ENCODE assay signal across 11 mouse cellular contexts in the genomic region with DNA sequence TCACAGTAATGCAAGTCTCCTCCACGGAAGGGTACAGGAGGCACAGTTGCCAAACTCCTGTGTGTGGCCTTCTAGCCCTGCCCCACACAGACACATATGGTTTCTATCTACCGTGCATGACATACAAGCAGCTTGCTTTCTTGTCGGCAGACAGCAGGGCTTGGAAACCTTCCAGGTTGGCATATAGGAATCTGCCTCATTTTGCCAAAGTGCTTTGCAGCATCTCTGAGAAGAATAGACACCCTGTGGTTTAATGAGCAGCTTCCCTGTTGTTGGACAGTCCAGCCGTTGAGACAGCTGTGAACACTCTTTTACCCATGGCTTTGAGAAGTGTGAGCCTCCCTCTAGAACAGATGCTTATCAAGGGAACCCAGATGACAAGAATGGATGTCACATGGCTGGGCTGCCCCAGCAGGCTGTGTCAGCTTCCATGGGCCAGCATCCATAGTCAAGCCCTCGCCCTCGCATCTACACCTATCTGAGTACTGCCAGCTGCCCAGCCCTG. TPM values are rescaled to one million over a fixed set of nuclear protein-coding genes. Genes with fewer than 3 reads are reported as not detected.
DNase-seq lines count a peak whose midpoint lies in the region; ATAC-seq lines count a peak whose summit lies in the region.
"Had no signal": no experiment of that assay in that cellular context is flagged by ENCODE, and none has a peak within 500 bp of the region (broad histone marks: within the 10 kb centered on the region; RNA-seq: fewer than 3 reads in every experiment).

No protein-coding gene starts in this region.

- DNase-seq in frontal cortex, postnatal 36 days (ENCODE audit: low spot score in 2 of 2): peak; percentile 28 to 44
- no peak for DNase-seq in frontal cortex, postnatal 10 days (ENCODE audit: low spot score in 2 of 2)
- peak; percentile 87 for DNase-seq in retina, postnatal 1 day
- no peak for DNase-seq in retina, embryonic 14.5 days (ENCODE audit: low spot score)
- no peak for DNase-seq in testis, postnatal 14 days (ENCODE audit: low spot score)
- DNase-seq in cerebellum, postnatal 36 days: no peak
- DNase-seq in kidney, adult 8-10 months: no peak

- H3K4me1 ChIP-seq in hindbrain, embryonic 15.5 days (replicated peaks): peaks cover 52% of the 10 kb centered on the region
- H3K4me1 ChIP-seq: liver, embryonic 15.5 days had no signal

- no peaks in the 10 kb centered on the region for H3K27me3 ChIP-seq in hindbrain, embryonic 15.5 days
- H3K27me3 ChIP-seq: liver, embryonic 15.5 days had no signal

- H3K4me2 ChIP-seq in hindbrain, embryonic 15.5 days: no peak overlapping the region
- H3K4me2 ChIP-seq: liver, embryonic 15.5 days had no signal

- no peak overlapping the region for H3K4me3 ChIP-seq in hindbrain, embryonic 15.5 days
- H3K4me3 ChIP-seq: liver, embryonic 15.5 days; myocyte had no signal

- WGBS in hindbrain, embryonic 15.5 days: 34% methylated on average over 6 of the region's 6 CpGs

- no peaks in the 10 kb centered on the region for H3K36me3 ChIP-seq in hindbrain, embryonic 15.5 days
- H3K36me3 ChIP-seq: liver, embryonic 15.5 days had no signal

- ATAC-seq in hindbrain, embryonic 15.5 days (ENCODE audit: low FRiP score, low read depth): peak; percentile 42
- ATAC-seq: CD4-positive, CD25-positive, alpha-beta regulatory T cell, adult 4 months had no signal

- peak overlapping the region; percentile 22; the same call in 1 of the 2 replicates for H3K27ac ChIP-seq in hindbrain, embryonic 15.5 days (replicated peaks)
- H3K27ac ChIP-seq: liver, embryonic 15.5 days had no signal

- no peaks in the 10 kb centered on the region for H3K9me3 ChIP-seq in hindbrain, embryonic 15.5 days
- H3K9me3 ChIP-seq: liver, embryonic 15.5 days had no signal

- no peak overlapping the region for H3K9ac ChIP-seq in hindbrain, embryonic 15.5 days
- H3K9ac ChIP-seq: liver, embryonic 15.5 days had no signal

RNA-seq across cellular contexts. Expression of a gene that starts 36.0 kb away (rescaled TPM):
- polyA plus RNA-seq in hindbrain, embryonic 15.5 days (2015; fragmentation: Nextera tagmentation; extraction: Ambion mirVana): 2.2 and 2.4 TPM in 2 replicates

Comparison
In these comparisons a context has a peak if more than half of its experiments do, and no peak if none do; other contexts are left out.
1. DNase-seq: peak in frontal cortex, postnatal 36 days (2 of 2) and retina, postnatal 1 day (single experiment); none in frontal cortex, postnatal 10 days (0 of 2), retina, embryonic 14.5 days (single experiment), testis, postnatal 14 days (single experiment), cerebellum, postnatal 36 days (0 of 2) and kidney, adult 8-10 months (0 of 2).